Mouse (Mus musculus): ENCODE results near the gene Clstn2. TPM values are rescaled to one million over a fixed set of nuclear protein-coding genes. Genes with fewer than 3 reads are reported as not detected.

Clstn2 gene
- polyA plus RNA-seq, 1 experiment from 2014 or later: 1.1 TPM

GRCm38 (mm10) chr9:97883336-97883735, 149.6 kb downstream of the Clstn2 start:
- ATAC-seq (replicated peaks; ENCODE audit: low FRiP score, low TSS enrichment, low read depth) (no peak), DNase-seq (ENCODE audit: low spot score) (no peak)
- no peak overlapping the region for H3K27ac ChIP-seq (ENCODE audit: low read depth)
- no peak overlapping the region for H3K9ac ChIP-seq (ENCODE audit: low read length)
- H3K9me3 ChIP-seq (ENCODE audit: control insufficient read depth, low read length): no peaks in the 10 kb centered on the region
- H3K4me1 ChIP-seq (replicated peaks; ENCODE audit: control insufficient read depth, insufficient read depth, low read length): no peaks in the 10 kb centered on the region
- H3K4me3 ChIP-seq (ENCODE audit: low read depth, low read length): no peak overlapping the region
- no peaks in the 10 kb centered on the region for H3K36me3 ChIP-seq (ENCODE audit: control insufficient read depth, insufficient read depth, low read length)
- H3K4me2 ChIP-seq (ENCODE audit: low read length): no peak overlapping the region
- 87% methylated on average over 3 of the region's 3 CpGs for WGBS
- no peaks in the 10 kb centered on the region for H3K27me3 ChIP-seq (replicated peaks; ENCODE audit: control insufficient read depth, insufficient read depth, low read length)

DNA sequence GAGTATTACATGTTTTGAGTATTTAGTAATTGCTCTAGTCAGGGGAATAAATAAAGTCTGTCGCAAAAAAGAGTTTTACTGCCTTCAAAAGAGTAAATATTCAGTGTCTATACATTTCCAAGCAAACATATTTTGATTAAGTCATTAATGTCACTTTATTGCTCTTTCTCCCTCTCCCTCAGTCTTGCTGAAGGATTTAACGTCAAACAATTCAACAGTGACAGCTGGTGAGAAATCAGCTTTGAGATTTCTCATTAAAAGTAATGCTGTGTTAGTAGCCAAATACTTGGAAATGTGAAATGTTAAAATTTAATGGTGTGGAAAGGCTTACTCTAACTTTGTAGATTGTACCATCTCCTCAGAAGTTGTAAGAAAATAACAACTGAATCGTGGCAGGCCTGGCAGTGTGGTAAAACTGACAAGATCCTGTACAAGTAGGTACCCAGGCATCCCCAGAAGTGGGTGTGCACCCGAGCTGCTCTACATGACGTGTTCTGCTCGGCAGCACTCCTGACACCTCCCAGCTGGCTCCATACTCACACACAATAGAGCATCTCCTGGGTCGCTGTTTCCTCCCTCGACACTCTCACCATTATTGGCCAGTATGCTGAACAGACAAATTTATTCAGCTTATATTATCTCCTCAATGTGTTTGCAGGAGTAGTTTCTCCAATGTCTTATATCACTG, 165.8 kb downstream of the Clstn2 start:
- WGBS: 58% methylated on average over 8 of the region's 8 CpGs
- DNase-seq (ENCODE audit: low spot score) (no peak), ATAC-seq (replicated peaks; ENCODE audit: low FRiP score, low TSS enrichment, low read depth) (no peak)
- H3K9me3 ChIP-seq (ENCODE audit: control insufficient read depth, low read length): no peaks in the 10 kb centered on the region
- H3K9ac ChIP-seq (ENCODE audit: low read length): no peak overlapping the region
- H3K27me3 ChIP-seq (replicated peaks; ENCODE audit: control insufficient read depth, insufficient read depth, low read length): no peaks in the 10 kb centered on the region
- H3K36me3 ChIP-seq (ENCODE audit: control insufficient read depth, insufficient read depth, low read length): no peaks in the 10 kb centered on the region
- H3K4me3 ChIP-seq (ENCODE audit: low read depth, low read length): no peak overlapping the region
- H3K4me1 ChIP-seq (replicated peaks; ENCODE audit: control insufficient read depth, insufficient read depth, low read length): no peaks in the 10 kb centered on the region
- H3K4me2 ChIP-seq (ENCODE audit: low read length): no peak overlapping the region
- no peak overlapping the region for H3K27ac ChIP-seq (ENCODE audit: low read depth)

DNA sequence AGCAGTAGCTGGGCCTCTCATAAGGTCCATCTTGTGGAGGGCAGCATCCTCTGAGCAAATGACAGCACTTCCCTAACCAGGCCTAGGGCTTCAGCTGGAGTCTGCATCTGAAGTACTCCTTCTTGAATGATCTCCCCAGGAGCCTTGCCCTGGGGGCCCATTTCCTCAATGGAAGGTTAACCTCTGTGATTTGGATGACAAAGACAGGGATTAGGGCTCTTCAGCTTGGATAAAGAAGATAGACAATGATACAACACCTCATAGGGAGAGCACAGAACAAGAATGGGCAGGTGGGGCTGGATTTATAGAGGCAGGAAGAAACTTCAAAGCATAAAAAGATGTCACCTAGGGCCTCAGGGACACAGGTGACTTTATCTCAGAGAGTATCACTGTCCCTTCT, 180.1 kb downstream of the Clstn2 start:
- Histone ChIP-seq H3K36me3 (ENCODE audit: control insufficient read depth, insufficient read depth, low read length) (no peaks in the 10 kb centered on the region), H3K27ac (ENCODE audit: low read depth) (no peak overlapping the region), H3K27me3 (replicated peaks; ENCODE audit: control insufficient read depth, insufficient read depth, low read length) (no peaks in the 10 kb centered on the region), H3K4me3 (ENCODE audit: low read depth, low read length) (no peak overlapping the region), H3K4me1 (replicated peaks; ENCODE audit: control insufficient read depth, insufficient read depth, low read length) (no peaks in the 10 kb centered on the region), H3K4me2 (ENCODE audit: low read length) (no peak overlapping the region), H3K9me3 (ENCODE audit: control insufficient read depth, low read length) (no peaks in the 10 kb centered on the region), H3K9ac (ENCODE audit: low read length) (no peak overlapping the region)
- ATAC-seq (replicated peaks; ENCODE audit: low FRiP score, low TSS enrichment, low read depth): no peak
- no peak for DNase-seq (ENCODE audit: low spot score)

DNA sequence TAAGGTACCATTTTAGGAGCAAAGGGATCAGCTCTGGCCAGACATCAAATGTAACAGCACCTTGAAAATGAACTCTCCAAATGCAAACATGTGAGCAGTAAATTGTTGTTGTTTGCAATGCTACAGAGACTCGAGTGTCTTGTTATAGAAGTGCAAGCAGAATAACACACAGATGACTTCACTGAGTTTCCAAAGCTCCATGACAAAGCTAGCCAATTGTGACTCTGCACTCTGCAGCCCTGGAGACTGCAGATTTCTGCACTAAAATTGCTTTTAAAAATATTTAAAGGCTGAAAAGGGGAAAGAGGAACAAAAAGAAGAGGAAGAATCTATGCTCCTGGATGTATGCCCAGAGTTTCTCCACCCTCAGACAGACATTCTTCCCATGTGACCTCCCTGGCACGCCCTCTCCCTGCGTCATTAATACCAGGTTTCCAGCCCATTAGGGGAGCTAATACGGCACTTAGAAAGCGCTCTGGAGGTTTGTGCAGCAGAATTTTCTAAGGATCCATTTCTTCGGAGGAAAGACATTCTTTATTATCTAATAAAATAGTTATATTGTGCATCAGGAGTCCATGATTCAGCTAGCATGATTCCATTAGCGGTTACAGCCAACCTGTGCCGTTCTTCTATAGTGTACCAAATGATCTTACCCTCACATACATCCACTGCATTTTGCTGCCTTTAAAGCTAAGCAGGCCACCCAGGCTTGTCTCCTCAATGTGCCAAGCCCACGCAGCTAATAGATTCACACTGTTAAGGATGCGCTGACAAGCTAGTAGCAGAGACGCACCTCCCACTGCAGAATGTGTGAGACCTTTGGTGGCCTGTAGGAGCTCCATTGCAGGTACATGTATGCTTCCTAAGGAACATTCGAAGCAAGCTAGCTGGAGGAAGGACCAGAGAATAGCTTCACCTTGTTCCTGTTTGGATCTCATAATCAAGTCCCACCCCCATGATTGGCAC, 184.8 kb downstream of the Clstn2 start:
- ATAC-seq (replicated peaks; ENCODE audit: low FRiP score, low TSS enrichment, low read depth) (no peak), DNase-seq (ENCODE audit: low spot score) (no peak)
- no peak overlapping the region for H3K9ac ChIP-seq (ENCODE audit: low read length)
- H3K9me3 ChIP-seq (ENCODE audit: control insufficient read depth, low read length): no peaks in the 10 kb centered on the region
- H3K4me3 ChIP-seq (ENCODE audit: low read depth, low read length): no peak overlapping the region
- H3K27me3 ChIP-seq (replicated peaks; ENCODE audit: control insufficient read depth, insufficient read depth, low read length): no peaks in the 10 kb centered on the region
- H3K36me3 ChIP-seq (ENCODE audit: control insufficient read depth, insufficient read depth, low read length): no peaks in the 10 kb centered on the region
- WGBS: 76% methylated on average over 12 of the region's 12 CpGs
- H3K4me2 ChIP-seq (ENCODE audit: low read length): no peak overlapping the region
- H3K27ac ChIP-seq (ENCODE audit: low read depth): no peak overlapping the region
- H3K4me1 ChIP-seq (replicated peaks; ENCODE audit: control insufficient read depth, insufficient read depth, low read length): no peaks in the 10 kb centered on the region

DNA sequence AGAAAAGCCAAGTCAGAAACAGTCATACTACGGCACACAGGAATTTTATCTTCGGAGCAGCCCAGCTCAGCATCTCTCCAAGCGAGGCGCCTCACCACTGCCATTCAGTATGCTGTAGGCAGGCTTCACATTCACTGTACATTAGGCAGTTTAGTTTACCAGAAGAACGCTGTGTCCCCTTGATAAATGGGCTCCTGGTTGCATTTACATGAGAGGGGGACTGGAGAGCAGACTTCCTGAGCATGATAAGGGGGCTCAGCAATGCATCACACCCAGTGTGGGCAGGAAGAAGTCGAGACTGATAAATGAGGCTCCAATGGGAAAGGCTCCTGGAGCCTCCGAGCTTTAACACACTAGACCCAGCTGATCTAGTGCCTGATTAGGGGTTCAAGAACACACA, 190.9 kb downstream of the Clstn2 start:
- ATAC-seq (replicated peaks; ENCODE audit: low FRiP score, low TSS enrichment, low read depth) (no peak), DNase-seq (ENCODE audit: low spot score) (no peak)
- no peaks in the 10 kb centered on the region for H3K9me3 ChIP-seq (ENCODE audit: control insufficient read depth, low read length)
- no peak overlapping the region for H3K4me3 ChIP-seq (ENCODE audit: low read depth, low read length)
- WGBS: 44% methylated on average over 7 of the region's 7 CpGs
- H3K9ac ChIP-seq (ENCODE audit: low read length): no peak overlapping the region
- H3K4me2 ChIP-seq (ENCODE audit: low read length): no peak overlapping the region
- no peaks in the 10 kb centered on the region for H3K27me3 ChIP-seq (replicated peaks; ENCODE audit: control insufficient read depth, insufficient read depth, low read length)
- H3K27ac ChIP-seq (ENCODE audit: low read depth): no peak overlapping the region
- H3K36me3 ChIP-seq (ENCODE audit: control insufficient read depth, insufficient read depth, low read length): no peaks in the 10 kb centered on the region
- no peaks in the 10 kb centered on the region for H3K4me1 ChIP-seq (replicated peaks; ENCODE audit: control insufficient read depth, insufficient read depth, low read length)

- WGBS: 92% methylated on average over 3 of the region's 3 CpGs
- no peak overlapping the region for H3K4me3 ChIP-seq (ENCODE audit: low read depth, low read length)
- ATAC-seq (replicated peaks; ENCODE audit: low FRiP score, low TSS enrichment, low read depth) (no peak), DNase-seq (ENCODE audit: low spot score) (no peak)
- H3K9me3 ChIP-seq (ENCODE audit: control insufficient read depth, low read length): no peaks in the 10 kb centered on the region
- 0 out of 2 replicates have a peak, but pooled peaks cover 3% of the 10 kb centered on the region for H3K4me1 ChIP-seq (replicated peaks; ENCODE audit: control insufficient read depth, insufficient read depth, low read length)
- no peaks in the 10 kb centered on the region for H3K27me3 ChIP-seq (replicated peaks; ENCODE audit: control insufficient read depth, insufficient read depth, low read length)
- H3K27ac ChIP-seq (ENCODE audit: low read depth): no peak overlapping the region
- no peaks in the 10 kb centered on the region for H3K36me3 ChIP-seq (ENCODE audit: control insufficient read depth, insufficient read depth, low read length)
- H3K4me2 ChIP-seq (ENCODE audit: low read length): no peak overlapping the region
- H3K9ac ChIP-seq (ENCODE audit: low read length): no peak overlapping the region
These were observed 201.8 kb downstream of the Clstn2 start for GRCm38 (mm10) chr9:97831216-97831615.

DNA sequence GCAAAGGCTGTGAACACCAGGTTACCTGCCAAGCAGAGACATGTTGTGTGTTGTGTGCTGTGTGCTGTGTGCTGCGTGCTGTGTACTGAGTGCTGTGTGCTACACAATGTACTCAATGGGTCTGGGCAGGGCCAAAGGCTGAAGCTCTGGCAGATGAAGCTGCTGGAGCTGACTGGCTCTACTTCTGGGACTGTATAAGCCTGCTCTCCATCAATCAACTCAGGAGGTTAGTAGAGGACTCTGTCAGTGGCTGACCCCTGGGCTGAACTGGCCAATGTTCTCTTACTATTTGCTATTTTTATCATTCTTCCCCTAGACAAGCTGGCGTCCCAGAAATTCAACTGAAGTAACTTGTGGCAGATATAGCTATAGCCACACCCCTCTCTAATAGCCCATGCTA, 203.1 kb downstream of the Clstn2 start:
- WGBS: 49% methylated on average over 2 of the region's 2 CpGs
- H3K4me1 ChIP-seq (replicated peaks; ENCODE audit: control insufficient read depth, insufficient read depth, low read length): peaks cover 3% of the 10 kb centered on the region
- no peak overlapping the region for H3K27ac ChIP-seq (ENCODE audit: low read depth)
- H3K27me3 ChIP-seq (replicated peaks; ENCODE audit: control insufficient read depth, insufficient read depth, low read length): no peaks in the 10 kb centered on the region
- no peaks in the 10 kb centered on the region for H3K36me3 ChIP-seq (ENCODE audit: control insufficient read depth, insufficient read depth, low read length)
- no peak overlapping the region for H3K9ac ChIP-seq (ENCODE audit: low read length)
- H3K4me3 ChIP-seq (ENCODE audit: low read depth, low read length): no peak overlapping the region
- H3K4me2 ChIP-seq (ENCODE audit: low read length): no peak overlapping the region
- DNase-seq (ENCODE audit: low spot score) (no peak), ATAC-seq (replicated peaks; ENCODE audit: low FRiP score, low TSS enrichment, low read depth) (no peak)
- no peaks in the 10 kb centered on the region for H3K9me3 ChIP-seq (ENCODE audit: control insufficient read depth, low read length)

DNA sequence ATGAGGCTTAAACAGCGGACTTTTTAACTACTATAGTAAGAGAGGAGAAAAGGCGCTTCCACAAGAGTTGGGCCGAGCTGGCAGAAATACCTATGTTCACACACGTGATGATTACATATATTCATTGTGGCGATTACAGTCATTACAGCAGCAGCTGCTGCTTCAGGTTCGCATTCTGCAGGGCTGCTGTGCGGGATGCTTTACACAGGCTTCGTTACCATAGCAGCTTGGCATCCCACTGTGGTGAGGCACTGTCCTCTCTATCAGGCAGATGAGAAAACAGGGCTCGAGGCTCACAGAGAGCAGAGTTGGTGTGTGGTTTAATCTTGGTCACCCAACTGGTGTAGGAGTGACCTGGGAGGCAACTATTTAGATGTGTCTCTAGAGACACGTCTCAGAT, 205.3 kb downstream of the Clstn2 start:
- DNase-seq (ENCODE audit: low spot score) (no peak), ATAC-seq (replicated peaks; ENCODE audit: low FRiP score, low TSS enrichment, low read depth) (no peak)
- Histone ChIP-seq H3K36me3 (ENCODE audit: control insufficient read depth, insufficient read depth, low read length) (no peaks in the 10 kb centered on the region), H3K4me1 (replicated peaks; ENCODE audit: control insufficient read depth, insufficient read depth, low read length) (peaks cover 3% of the 10 kb centered on the region), H3K9ac (ENCODE audit: low read length) (no peak overlapping the region), H3K4me2 (ENCODE audit: low read length) (no peak overlapping the region), H3K9me3 (ENCODE audit: control insufficient read depth, low read length) (no peaks in the 10 kb centered on the region), H3K4me3 (ENCODE audit: low read depth, low read length) (no peak overlapping the region), H3K27me3 (replicated peaks; ENCODE audit: control insufficient read depth, insufficient read depth, low read length) (no peaks in the 10 kb centered on the region), H3K27ac (ENCODE audit: low read depth) (no peak overlapping the region)
- WGBS: 70% methylated on average over 10 of the region's 10 CpGs
